Mouse (Mus musculus): ENCODE data around the gene Ifnl2.

DNA sequence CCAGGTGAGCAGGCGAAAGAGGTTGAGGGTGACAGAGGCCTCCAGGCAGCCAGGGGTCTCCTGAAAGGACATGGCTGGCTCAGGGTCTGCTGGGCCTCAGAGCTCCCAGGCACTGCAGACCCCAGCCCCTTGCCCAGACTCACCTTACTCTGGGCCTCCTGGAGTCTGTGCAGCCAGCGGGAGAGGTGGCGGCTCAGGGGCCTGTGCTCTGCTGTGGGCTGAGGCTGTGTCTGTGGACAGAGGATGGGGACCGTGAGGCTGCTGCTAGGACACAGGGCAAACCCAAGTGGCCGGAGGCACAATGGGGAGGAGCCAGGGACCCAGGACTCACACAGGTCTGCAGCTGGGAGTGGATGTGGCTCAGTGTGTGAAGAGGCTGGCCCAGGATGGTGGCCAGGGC is 32.9 kb downstream of the Ifnl2 start:
- TF ChIP-seq CTCF (IDR thresholded peaks at IDR 0.05; ENCODE audit: low read depth, low read length), result no peak
- no peak for TF ChIP-seq POLR2AphosphoS5 (IDR thresholded peaks at IDR 0.05; ENCODE audit: insufficient replicate concordance, low read depth, low read length)

Measured in G1E (cell line).